Mouse (Mus musculus) neural tube, embryonic 13.5 days (tissue): ENCODE measurements at regions not wholly inside any gene's neighbourhood (a gene's known extent, or its start where the extent isn't known, plus 50 kb on each side); places are given as distances from the start of the nearest gene placed in this dataset.

Source experiments
- ATAC-seq: fragments of 200-750 bp; cut with Nextera tagmentation; 2 replicates; pipeline ENCODE4 v1.8.0; 2017; ENCODE audit warnings: low read depth, mild to moderate bottlenecking, moderate TSS enrichment, moderate library complexity
- H3K27ac ChIP-seq: fragments of 300-500 bp; sonication (generic); replicated peaks from 2 replicates; pipeline ENCODE4 v1.5.1; 2015; ENCODE audit warnings: moderate library complexity, mild to moderate bottlenecking, inconsistent platforms
- H3K27me3 ChIP-seq: fragments of 300-500 bp; sonication (generic); 2 replicates; pipeline ENCODE4 v1.6.1; 2015; ENCODE audit warnings: mild to moderate bottlenecking, inconsistent platforms
- H3K36me3 ChIP-seq: fragments of 300-500 bp; sonication (generic); 2 replicates; pipeline ENCODE4 v1.6.1; 2015; ENCODE audit warnings: mild to moderate bottlenecking, inconsistent platforms
- H3K4me1 ChIP-seq: fragments of 300-500 bp; sonication (generic); replicated peaks from 2 replicates; pipeline ENCODE4 v1.6.1; 2015; ENCODE audit warnings: inconsistent platforms
- H3K4me2 ChIP-seq: fragments of 300-500 bp; sonication (generic); 2 replicates; pipeline ENCODE4 v1.6.1; 2015; ENCODE audit warnings: inconsistent platforms, mild to moderate bottlenecking, moderate library complexity
- H3K4me3 ChIP-seq: fragments of 300-500 bp; sonication (generic); 2 replicates; pipeline ENCODE4 v1.5.1; 2015; ENCODE audit warnings: mild to moderate bottlenecking, inconsistent platforms
- H3K9ac ChIP-seq: fragments of 300-500 bp; sonication (generic); 2 replicates; pipeline ENCODE4 v1.6.1; 2015; ENCODE audit warnings: moderate library complexity, mild to moderate bottlenecking, inconsistent platforms
- H3K9me3 ChIP-seq: fragments of 300-500 bp; sonication (generic); 2 replicates; pipeline ENCODE4 v1.6.1; 2016; ENCODE audit warnings: inconsistent platforms
- WGBS: fragments of 180-500 bp; shearing (Covaris S2); methylation state at CpG from one replicate; pipeline ENCODE4 v1.1.7; 2015; 5-methylcytosine and 5-hydroxymethylcytosine counted together

DNA sequence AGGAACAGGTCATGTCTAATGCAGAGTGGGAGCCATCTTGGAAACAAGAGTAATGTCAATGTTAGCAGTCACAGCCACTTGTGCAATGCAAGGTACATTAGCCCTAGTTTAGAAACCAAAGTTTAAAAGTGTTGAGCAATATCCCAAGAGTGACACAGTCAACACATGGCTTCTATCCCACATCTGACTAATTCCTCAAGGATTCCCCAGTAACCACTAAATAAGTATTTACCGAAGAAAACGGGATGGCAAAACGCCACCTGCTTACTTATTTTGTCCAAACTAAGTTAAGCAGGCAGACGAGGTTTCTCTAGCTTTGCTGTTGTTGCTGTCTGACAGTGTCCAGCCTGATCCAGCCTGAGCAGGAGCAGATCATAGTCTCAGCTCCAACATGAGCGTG, 67.1 kb upstream of the Id4 start:
- H3K27me3 ChIP-seq, result no peaks in the 10 kb centered on the region
- H3K27ac ChIP-seq, result no peak overlapping the region
- WGBS, result 91% methylated on average over 5 of the region's 5 CpGs
- no peaks in the 10 kb centered on the region for H3K9me3 ChIP-seq
- H3K4me1 ChIP-seq, result no peaks in the 10 kb centered on the region
- no peaks in the 10 kb centered on the region for H3K36me3 ChIP-seq
- H3K4me2 ChIP-seq, result no peak overlapping the region
- no peak overlapping the region for H3K9ac ChIP-seq
- no peak for ATAC-seq
- no peak overlapping the region for H3K4me3 ChIP-seq

DNA sequence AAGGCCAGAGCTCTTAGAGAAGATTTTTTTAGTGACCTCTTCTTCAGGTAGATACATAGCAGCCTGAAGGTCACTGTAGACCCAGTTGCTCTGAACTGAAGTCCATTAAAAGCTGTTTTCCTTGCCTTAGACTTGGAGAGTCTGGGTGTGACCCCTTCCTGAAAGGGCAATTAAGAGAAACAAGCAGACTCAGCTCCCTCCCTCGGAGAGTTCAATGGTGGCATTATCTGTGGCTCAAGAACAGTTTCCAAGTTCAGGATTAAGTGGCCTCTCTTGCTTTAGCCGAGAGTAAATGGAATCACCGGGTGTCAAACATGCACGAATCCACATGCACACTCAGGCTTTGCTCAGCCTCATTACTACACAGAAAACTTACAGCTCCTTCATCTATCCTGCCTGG, 53.2 kb upstream of the Id4 start:
- Histone ChIP-seq H3K9me3 (no peaks in the 10 kb centered on the region), H3K9ac (no peak overlapping the region), H3K4me1 (no peaks in the 10 kb centered on the region), H3K36me3 (no peaks in the 10 kb centered on the region), H3K27me3 (no peaks in the 10 kb centered on the region), H3K4me2 (no peak overlapping the region), H3K27ac (no peak overlapping the region), H3K4me3 (no peak overlapping the region)
- 61% methylated on average over 4 of the region's 4 CpGs for WGBS
- no peak for ATAC-seq
